Comparison of ENCODE assay signal across 24 mouse cellular contexts in the genomic region with DNA sequence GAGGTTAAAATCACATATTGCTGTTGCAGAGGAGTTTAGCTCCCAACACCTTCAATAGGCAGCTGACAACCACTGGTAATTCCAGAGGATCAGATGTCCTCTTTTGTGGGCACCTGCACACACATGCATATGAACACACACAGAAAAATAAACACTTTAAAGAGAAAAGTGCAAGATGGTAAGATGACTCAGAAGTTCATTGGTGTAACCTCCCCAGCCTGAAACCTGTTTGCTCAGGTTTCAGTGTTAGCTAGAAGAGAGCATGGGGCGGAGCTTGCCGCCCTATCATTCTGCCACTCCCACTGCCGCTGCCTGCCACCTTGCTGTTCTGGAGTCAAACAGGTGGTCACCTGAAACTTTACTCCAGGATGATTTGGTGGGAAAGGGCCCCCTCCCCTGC. TPM values are rescaled to one million over a fixed set of nuclear protein-coding genes. Genes with fewer than 3 reads are reported as not detected.
DNase-seq lines count a peak whose midpoint lies in the region; ATAC-seq lines count a peak whose summit lies in the region.
"Had no signal": no experiment of that assay in that cellular context is flagged by ENCODE, and none has a peak within 500 bp of the region (broad histone marks: within the 10 kb centered on the region; RNA-seq: fewer than 3 reads in every experiment).

No protein-coding gene starts in this region.

- H3K4me1 ChIP-seq in embryonic facial prominence, embryonic 14.5 days (ENCODE audit: control insufficient read depth, insufficient read depth, low read length) = no peaks in the 10 kb centered on the region
- H3K4me1 ChIP-seq in embryonic facial prominence, embryonic 10.5 days = no peaks in the 10 kb centered on the region
- H3K4me1 ChIP-seq: embryonic facial prominence, embryonic 13.5 days; hindbrain, embryonic 10.5 days; midbrain, embryonic 15.5 days had no signal

- no peak overlapping the region for H3K27ac ChIP-seq in embryonic facial prominence, embryonic 14.5 days (replicated peaks; ENCODE audit: low read depth, low read length)
- no peak overlapping the region for H3K27ac ChIP-seq in embryonic facial prominence, embryonic 10.5 days (replicated peaks)
- H3K27ac ChIP-seq: embryonic facial prominence, embryonic 13.5 days; hindbrain, embryonic 10.5 days; hindbrain, postnatal 0 days; left cerebral cortex, adult 2 months; midbrain, embryonic 15.5 days had no signal

- H3K4me3 ChIP-seq in embryonic facial prominence, embryonic 14.5 days (ENCODE audit: low read depth, low read length) = no peak overlapping the region
- H3K4me3 ChIP-seq in embryonic facial prominence, embryonic 10.5 days = no peak overlapping the region
- H3K4me3 ChIP-seq: embryonic facial prominence, embryonic 13.5 days; hindbrain, embryonic 10.5 days; left cerebral cortex, adult 2 months; midbrain, embryonic 15.5 days; myocyte had no signal

- WGBS in embryonic facial prominence, embryonic 14.5 days = 54% methylated on average over 3 of the region's 3 CpGs
- WGBS in embryonic facial prominence, embryonic 10.5 days = 41% methylated on average over 3 of the region's 3 CpGs

- no peak overlapping the region for H3K4me2 ChIP-seq in embryonic facial prominence, embryonic 14.5 days (ENCODE audit: low read depth, low read length)
- H3K4me2 ChIP-seq: embryonic facial prominence, embryonic 13.5 days; midbrain, embryonic 15.5 days had no signal

- no peaks in the 10 kb centered on the region for H3K27me3 ChIP-seq in embryonic facial prominence, embryonic 14.5 days (replicated peaks; ENCODE audit: control insufficient read depth, insufficient read depth, low read length)
- H3K27me3 ChIP-seq in embryonic facial prominence, embryonic 10.5 days (replicated peaks; ENCODE audit: low read depth, poor library complexity, severe bottlenecking) = no peaks in the 10 kb centered on the region
- H3K27me3 ChIP-seq: embryonic facial prominence, embryonic 13.5 days; midbrain, embryonic 15.5 days had no signal

- ATAC-seq in embryonic facial prominence, embryonic 14.5 days (ENCODE audit: low read depth) = peak; percentile 55; the same call in 1 of the 2 replicates
- ATAC-seq: forebrain, postnatal 0 days; hindbrain, postnatal 0 days; liver, postnatal 0 days; midbrain, embryonic 15.5 days; Patski had no signal

- no peaks in the 10 kb centered on the region for H3K36me3 ChIP-seq in embryonic facial prominence, embryonic 14.5 days (ENCODE audit: control insufficient read depth, insufficient read depth, low read length)
- no peaks in the 10 kb centered on the region for H3K36me3 ChIP-seq in embryonic facial prominence, embryonic 10.5 days (replicated peaks)
- H3K36me3 ChIP-seq: embryonic facial prominence, embryonic 13.5 days; hindbrain, embryonic 10.5 days; midbrain, embryonic 15.5 days had no signal

- H3K9me3 ChIP-seq in embryonic facial prominence, embryonic 14.5 days (ENCODE audit: control insufficient read depth, low read length) = no peaks in the 10 kb centered on the region
- H3K9me3 ChIP-seq in embryonic facial prominence, embryonic 10.5 days = no peaks in the 10 kb centered on the region
- H3K9me3 ChIP-seq: embryonic facial prominence, embryonic 13.5 days; hindbrain, embryonic 10.5 days; midbrain, embryonic 15.5 days had no signal

- DNase-seq in embryonic facial prominence, embryonic 14.5 days (ENCODE audit: low spot score) = peak; percentile 12
- no peak for DNase-seq in embryonic facial prominence, embryonic 10.5 days (ENCODE audit: low spot score)
- peak; percentile 0 to 8 for DNase-seq in urinary bladder, postnatal 36 days (ENCODE audit: low spot score in 2 of 2)
- DNase-seq in urinary bladder, postnatal 25 days (ENCODE audit: low spot score) = no peak
- DNase-seq in lung, postnatal 4 days = peak; percentile 7 to 30
- no peak for DNase-seq in spleen, postnatal 14 days (ENCODE audit: low spot score in 2 of 2)
- DNase-seq in layer of hippocampus, adult 18-20 months (ENCODE audit: low spot score in 2 of 2) = no peak
- no peak for DNase-seq in spleen, adult 12 weeks (ENCODE audit: low spot score)
- DNase-seq: adrenal gland, postnatal 10 days; cerebellum, adult 9-11 months; forebrain, postnatal 0 days; gastrocnemius, postnatal 36 days; left cerebral cortex, postnatal 4 days; liver; liver, postnatal 0 days; thymus, postnatal 14 days had no signal

- H3K9ac ChIP-seq in embryonic facial prominence, embryonic 14.5 days (ENCODE audit: low read depth, low read length) = no peak overlapping the region
- H3K9ac ChIP-seq: embryonic facial prominence, embryonic 13.5 days; forebrain, postnatal 0 days; liver, postnatal 0 days; midbrain, embryonic 15.5 days had no signal

RNA-seq across cellular contexts. Expression of a gene that starts 55.7 kb away (rescaled TPM):
- polyA plus RNA-seq in embryonic facial prominence, embryonic 14.5 days (2014; fragmentation: Nextera tagmentation; extraction: Ambion mirVana) = 17.1 and 17.8 TPM in 2 replicates
- polyA plus RNA-seq in embryonic facial prominence, embryonic 10.5 days (2016; fragmentation: Nextera tagmentation; extraction: Ambion mirVana) = 7.2 and 10.0 TPM in 2 replicates
- 10 to 100 TPM; 16.5 to 20.0 TPM for total RNA-seq in layer of hippocampus, adult 18-20 months (2021)
- total RNA-seq: megakaryocyte-erythroid progenitor cell, adult 5-6 weeks had no signal
- polyA plus RNA-seq: Patski had no signal

Comparison
In these comparisons a context has a peak if more than half of its experiments do, and no peak if none do; other contexts are left out.
1. DNase-seq: peak in embryonic facial prominence, embryonic 14.5 days (single experiment), urinary bladder, postnatal 36 days (2 of 2) and lung, postnatal 4 days (2 of 2); none in embryonic facial prominence, embryonic 10.5 days (single experiment), urinary bladder, postnatal 25 days (single experiment), spleen, postnatal 14 days (0 of 2), layer of hippocampus, adult 18-20 months (0 of 2) and spleen, adult 12 weeks (single experiment).